Mouse (Mus musculus) retina, postnatal 7 days (tissue): ENCODE data around the gene Arpc1a.
"Not testable (repeated sequence)": the region's sequence is repeated elsewhere in the genome, so short reads cannot be mapped to it uniquely, and the experiment has no call there.

Experiments
- DNase-seq: peaks from one replicate; pipeline ENCODE4 v3.0.0-alpha.2; 2012; ENCODE audit warnings: low read depth, low spot score

Arpc1a gene

GRCm38 (mm10) chr5:145104328-145104727 is 20.7 kb downstream of the Arpc1a start:
- DNase-seq: no peak

DNA sequence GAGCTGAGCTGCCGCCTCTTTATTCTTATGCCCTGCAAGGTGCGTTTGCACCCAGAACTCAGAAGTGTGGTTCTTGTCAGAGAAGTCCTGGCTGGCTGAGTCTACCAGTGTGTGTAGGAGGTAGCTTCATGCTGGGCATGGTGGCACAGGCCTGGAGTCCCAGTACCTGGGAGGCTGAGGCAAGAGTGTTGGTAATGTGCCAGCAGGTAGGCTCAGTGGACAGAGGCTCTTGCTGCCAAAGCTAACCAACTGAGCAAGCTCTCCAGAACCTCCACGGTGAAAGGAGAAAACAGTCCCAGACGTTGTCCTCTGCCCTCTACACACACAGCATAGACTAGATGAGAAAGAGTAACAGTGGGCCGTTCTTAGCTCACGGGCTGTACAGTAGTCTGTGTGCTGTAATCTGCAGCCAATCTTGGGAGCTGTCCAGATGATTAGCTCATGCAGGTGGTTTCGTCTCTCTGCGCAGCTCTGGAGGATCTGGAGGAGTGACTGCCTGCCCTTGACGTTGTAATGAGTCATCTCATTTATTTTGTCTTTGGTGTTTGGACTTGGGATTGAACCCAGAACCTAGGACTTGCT is 22.2 kb downstream of the Arpc1a start:
- no peak for DNase-seq

- DNase-seq: no peak
Measured at GRCm38 (mm10) chr5:145110401-145110800, 26.8 kb downstream of the Arpc1a start.

GRCm38 (mm10) chr5:145112566-145112965 is 28.9 kb downstream of the Arpc1a start:
- DNase-seq: no peak

GRCm38 (mm10) chr5:145113416-145113815 is 29.8 kb downstream of the Arpc1a start:
- no peak for DNase-seq

DNA sequence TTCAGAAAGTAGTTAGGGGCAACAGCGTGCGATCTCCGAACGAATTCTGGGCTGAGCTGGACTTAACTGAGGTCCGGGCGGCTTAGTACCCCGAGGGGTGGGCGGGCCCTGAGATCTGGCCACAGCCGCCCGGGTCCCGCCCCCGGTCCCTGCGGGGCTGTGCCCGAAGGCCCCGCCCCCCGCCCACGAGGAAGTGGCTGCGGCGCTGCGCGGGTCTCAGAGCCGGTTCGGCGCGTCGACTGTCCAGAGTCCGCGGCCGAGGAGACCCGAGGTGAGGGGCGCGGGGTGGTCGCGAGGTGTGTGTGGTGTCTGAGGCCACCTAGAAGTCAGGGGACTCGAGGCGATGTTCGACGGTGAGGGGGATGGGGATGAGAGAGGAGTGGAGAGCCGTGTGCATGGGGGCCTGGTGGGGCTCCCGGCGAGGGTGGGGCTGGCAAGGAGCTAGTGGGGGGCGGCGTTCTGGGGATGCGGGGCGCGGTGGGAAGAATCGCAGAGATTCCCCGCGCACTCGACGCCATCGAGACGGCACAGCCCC is 30.5 kb downstream of the Arpc1a start, which contains the start of gene Arpc1b:
Arpc1b (plus strand) TSS at position 145 of the 535 bp plus-strand sequence.
- peak; percentile 31 for DNase-seq

- no peak for DNase-seq
Measured at GRCm38 (mm10) chr5:145114606-145115473, 31.2 kb downstream of the Arpc1a start.

DNA sequence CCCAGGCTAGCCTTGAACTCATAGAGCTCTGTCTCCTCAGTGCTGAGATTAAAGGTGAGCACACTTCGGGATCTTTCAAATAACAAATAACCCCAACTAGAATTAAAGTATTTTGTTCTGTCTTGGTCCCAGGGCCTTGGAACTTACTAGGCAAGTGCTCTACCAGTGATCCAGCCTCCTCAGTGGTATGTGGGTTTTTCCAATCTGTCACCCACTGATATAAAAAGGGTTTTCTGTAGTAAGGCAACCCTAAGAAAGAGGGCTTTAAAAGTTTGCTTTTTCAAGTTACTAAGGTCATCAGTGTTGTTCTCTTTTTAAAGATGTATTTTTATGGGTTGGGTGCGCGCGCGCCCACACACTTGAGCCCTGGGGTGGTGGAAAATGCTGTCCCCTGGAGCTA is 32.1 kb downstream of the Arpc1a start:
- no peak for DNase-seq

DNA sequence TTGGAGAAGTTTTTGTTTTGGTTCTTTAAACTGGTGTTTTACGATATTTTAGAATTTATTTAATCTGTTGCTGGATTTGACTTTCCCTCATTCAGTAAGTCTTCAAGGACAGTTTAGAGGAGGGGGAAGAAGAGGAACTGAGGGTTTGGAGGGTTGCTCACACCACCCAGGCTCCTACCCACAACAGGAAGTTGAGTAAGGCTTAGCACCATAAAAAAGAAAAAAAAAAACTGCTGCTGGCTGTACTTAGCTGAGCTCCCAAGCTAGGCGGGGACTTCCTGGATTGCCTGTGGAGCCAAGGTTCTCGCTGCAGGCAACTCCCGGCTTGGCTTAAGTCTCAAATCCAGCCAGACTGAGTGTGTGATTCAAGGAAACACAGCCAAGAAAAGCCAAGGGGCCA is 32.7 kb downstream of the Arpc1a start:
- DNase-seq: no peak

DNA sequence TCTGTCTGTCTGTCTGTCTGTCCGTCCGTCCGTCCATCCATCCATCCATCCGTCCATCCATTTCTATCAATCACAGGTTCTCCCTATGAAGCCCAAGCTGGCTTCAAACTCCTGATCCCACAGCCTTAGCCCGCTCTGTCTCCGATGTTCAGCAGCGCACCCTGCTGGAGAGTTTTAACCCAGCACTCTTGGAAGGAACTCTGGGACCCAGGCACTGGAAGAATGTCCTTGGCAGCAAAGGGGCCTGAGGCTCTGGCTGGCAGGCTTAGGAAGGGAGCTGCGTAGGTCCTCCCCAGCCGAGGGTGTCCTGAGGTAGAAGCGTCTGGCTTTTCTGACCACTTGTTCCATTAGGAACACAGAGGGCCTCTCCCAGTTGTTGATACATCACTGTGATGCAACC is 33.3 kb downstream of the Arpc1a start:
- DNase-seq: no peak

DNA sequence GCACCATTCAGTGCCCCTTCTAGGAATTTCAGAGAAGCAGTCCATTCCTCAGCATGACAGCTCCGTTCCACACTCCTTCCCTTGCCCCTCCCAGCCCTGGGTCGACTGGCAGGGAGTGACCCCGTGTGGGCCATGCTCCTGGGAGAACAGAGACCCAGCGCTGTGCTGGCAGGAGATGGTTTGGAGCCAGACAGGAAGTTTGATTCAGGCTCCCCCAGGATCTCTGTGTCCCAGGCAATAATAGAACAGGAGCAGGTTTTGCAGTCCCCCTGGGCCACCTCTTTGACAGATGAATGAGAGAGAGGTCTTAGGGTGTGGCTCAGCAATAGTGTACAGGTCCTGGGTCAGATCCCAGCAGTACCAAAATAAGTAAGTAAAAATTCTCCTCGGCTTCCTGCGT is 34.4 kb downstream of the Arpc1a start:
- DNase-seq: no peak

- DNase-seq: no peak
Measured at GRCm38 (mm10) chr5:145118461-145118860, 34.8 kb downstream of the Arpc1a start.

DNA sequence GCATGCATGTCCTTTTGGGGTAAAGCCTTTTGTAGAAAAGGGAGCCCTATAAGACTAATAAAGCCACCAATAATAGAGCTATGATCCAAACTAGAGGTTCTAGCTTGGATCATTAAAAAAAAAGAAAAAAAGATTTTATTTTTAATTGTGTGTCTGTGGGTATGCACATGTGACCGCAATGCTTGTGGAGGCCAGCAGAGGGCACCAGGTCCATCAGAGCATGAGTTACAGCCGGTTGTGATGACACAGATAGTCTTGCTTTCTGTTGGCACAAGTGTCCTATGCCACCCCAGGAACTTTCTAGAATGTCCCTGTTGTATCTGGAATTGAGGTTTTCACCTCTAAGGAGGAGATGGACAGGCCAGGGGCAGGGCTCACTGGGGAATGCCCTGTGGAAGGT is 35.8 kb downstream of the Arpc1a start:
- no peak for DNase-seq

- DNase-seq: no peak
Measured at GRCm38 (mm10) chr5:145120921-145121320, 37.3 kb downstream of the Arpc1a start.

- DNase-seq: no peak
Measured at GRCm38 (mm10) chr5:145123396-145123795, 39.8 kb downstream of the Arpc1a start.

DNA sequence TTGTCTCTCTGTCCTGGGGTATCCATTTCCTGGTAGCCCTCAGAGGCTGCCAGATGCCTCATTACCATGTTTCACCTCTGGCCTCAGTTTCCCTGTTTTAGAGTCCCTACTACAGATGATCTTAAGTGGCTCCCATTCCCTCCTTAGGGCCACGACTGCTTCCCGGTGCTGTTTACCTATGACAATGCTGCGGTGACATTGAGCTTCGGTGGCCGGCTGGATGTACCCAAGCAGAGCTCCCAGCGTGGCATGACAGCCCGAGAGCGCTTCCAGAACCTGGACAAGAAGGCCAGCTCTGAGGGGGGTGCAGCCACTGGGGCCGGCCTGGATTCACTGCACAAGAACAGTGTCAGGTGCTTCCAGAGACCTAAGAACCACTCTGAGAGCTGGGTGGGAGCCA is 43.0 kb downstream of the Arpc1a start:
- no peak for DNase-seq

- no peak for DNase-seq
Measured at GRCm38 (mm10) chr5:145129124-145129523, 45.5 kb downstream of the Arpc1a start.

DNA sequence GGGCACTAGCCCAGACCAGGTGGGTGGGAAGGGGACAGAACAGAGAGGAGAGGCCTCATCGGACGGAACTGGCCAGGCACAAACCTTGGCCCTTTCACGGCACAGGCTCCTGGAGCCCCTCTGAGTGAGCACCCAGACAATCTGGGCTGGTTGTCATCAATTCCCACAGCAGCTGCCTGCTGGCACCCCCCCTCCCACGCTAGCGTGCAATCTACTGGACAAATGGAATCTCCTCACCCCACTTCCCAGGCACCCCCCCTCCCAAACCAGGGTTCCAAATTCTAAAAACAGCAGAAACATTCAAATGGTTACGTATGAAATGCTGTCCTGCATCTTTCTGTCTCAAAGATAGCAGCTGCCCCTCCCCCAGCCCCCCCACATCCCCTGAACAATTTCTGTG is 46.1 kb downstream of the Arpc1a start:
- not testable (repeated sequence) for DNase-seq

DNA sequence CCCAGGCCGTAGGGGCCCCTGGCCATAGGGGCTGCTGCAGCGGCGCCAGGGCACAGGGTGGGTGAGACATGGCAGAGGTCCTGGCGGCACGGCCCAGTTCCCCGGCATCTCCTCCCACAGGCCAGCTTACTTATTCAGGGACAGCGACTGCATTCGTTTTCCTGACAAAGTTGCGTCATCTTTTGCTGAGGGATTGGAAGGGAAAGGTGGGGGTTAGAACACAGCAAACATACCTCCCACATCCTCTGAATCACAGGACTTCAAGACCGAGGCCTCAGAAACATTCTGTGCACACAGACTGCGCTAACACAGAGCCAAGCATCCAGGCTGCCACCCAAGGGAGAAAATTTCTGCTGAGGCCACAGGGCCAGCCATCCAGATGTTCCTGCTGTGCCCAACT is 46.6 kb downstream of the Arpc1a start:
- no peak for DNase-seq

DNA sequence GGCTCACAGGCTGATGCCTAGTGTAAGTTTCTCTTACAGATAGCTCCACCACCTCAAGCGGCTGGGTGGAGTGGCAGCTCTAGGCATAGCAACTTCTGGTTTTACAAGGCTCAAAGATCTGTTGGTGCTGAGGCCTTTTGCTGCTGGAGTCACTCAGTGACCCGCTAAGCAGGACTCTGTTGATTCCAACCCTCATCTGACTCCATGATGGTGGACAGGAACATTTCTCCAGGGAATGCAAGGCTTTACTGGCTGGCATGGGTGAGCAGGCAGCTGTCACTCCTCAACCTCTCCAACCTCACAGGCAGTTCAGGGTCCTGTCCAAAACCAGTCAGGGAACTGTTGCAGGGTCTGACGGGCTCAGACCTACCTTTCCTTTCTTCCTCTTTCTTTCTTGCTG is 47.4 kb downstream of the Arpc1a start:
- DNase-seq: no peak

DNA sequence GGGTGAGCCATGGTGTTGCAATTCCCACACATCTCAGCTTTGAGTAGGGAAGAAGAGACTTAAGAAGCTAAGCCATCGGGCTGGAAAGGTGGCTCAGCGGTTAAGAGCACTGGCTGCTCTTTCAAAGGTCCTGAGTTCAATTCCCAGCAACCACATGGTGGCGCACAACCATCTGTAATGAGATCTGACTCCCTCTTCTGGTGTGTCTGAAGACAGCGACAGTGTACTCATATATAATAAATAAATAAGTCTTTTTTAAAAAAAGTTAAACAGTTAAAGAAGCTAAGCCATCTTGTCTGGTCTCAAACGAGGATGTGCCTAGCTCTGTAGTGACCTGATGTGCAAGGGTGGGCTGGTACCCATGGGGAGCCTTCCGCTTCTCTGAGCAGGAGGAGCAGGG is 49.6 kb downstream of the Arpc1a start:
- not testable (repeated sequence) for DNase-seq

DNA sequence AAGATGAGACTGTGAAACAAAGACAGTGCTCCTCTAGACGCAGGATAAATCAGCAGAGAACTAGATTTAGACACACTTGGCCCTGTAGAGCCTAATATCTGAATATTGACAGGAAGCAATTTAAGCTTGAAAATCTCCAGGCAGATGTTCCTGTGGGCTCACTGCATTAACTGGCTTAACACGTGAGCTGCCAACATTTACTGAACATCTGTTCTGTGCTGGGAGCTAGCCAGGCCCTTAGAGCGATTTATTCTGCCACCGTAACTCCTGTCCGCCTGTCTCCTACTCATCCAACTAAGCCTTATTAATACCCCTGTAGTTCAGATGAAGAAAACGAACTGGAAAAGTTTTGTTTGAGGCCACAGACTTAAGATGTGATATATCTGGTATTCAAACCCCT is 55.2 kb downstream of the Arpc1a start:
- peak; percentile 55 for DNase-seq
